ENCODE assay signal across 10 mouse cellular contexts in the genomic region with DNA sequence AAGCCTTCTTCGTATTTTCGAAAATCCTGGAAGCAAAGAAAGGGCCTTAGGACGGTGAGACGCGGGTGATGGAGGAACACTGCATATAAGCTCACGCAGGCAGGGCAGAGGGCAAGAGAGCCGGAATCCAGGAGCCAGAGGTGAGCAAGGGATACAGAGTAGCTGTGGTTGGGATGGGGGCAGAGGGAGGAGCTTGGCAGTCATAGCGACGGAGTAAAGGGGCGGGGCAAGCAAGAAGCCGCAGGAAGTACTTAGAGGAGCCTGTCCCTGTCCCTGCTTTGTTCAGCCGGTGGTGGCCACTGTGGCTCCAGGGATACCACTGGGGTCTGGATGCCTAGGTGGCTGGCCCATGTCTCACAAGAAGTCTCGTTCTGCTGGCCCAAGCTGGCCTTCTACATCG. TPM values are rescaled to one million over a fixed set of nuclear protein-coding genes. Genes with fewer than 3 reads are reported as not detected.
DNase-seq lines count a peak whose midpoint lies in the region; ATAC-seq lines count a peak whose summit lies in the region.
"Had no signal": no experiment of that assay in that cellular context is flagged by ENCODE, and none has a peak within 500 bp of the region (broad histone marks: within the 10 kb centered on the region; RNA-seq: fewer than 3 reads in every experiment).

No protein-coding gene starts in this region.

- no peaks in the 10 kb centered on the region for H3K9me3 ChIP-seq in embryonic facial prominence, embryonic 15.5 days (replicated peaks)
- H3K9me3 ChIP-seq in limb, embryonic 11.5 days (ENCODE audit: control insufficient read depth, low read length) = no peaks in the 10 kb centered on the region

- DNase-seq in kidney, postnatal 4 days = peak; percentile 21 to 40
- no peak for DNase-seq in kidney, postnatal 14 days
- DNase-seq in limb, embryonic 11.5 days (ENCODE audit: low spot score) = peak; percentile 68
- peak; percentile 61 for DNase-seq in retina, embryonic 14.5 days (ENCODE audit: low spot score)
- no peak for DNase-seq in frontal cortex, postnatal 10 days (ENCODE audit: low spot score in 2 of 2)
- DNase-seq in urinary bladder, adult 18-20 months (ENCODE audit: low spot score in 2 of 2) = no peak
- DNase-seq in left cerebral cortex, adult 11 months (ENCODE audit: low spot score) = no peak

- no peak overlapping the region for H3K4me3 ChIP-seq in embryonic facial prominence, embryonic 15.5 days (replicated peaks)
- no peak overlapping the region for H3K4me3 ChIP-seq in limb, embryonic 11.5 days (ENCODE audit: low read depth, low read length)

- no peaks in the 10 kb centered on the region for H3K4me1 ChIP-seq in embryonic facial prominence, embryonic 15.5 days
- 0 out of 2 replicates have a peak, but pooled peaks cover 3% of the 10 kb centered on the region for H3K4me1 ChIP-seq in limb, embryonic 11.5 days (ENCODE audit: control insufficient read depth, insufficient read depth, low read length)

- no peak overlapping the region for H3K9ac ChIP-seq in embryonic facial prominence, embryonic 15.5 days
- H3K9ac ChIP-seq in limb, embryonic 11.5 days (ENCODE audit: low read length) = peak overlapping the region; percentile 43; the same call in 1 of the 2 replicates

- ATAC-seq in embryonic facial prominence, embryonic 15.5 days (ENCODE audit: insufficient number of reproducible peaks, low FRiP score, low TSS enrichment, low read depth) = no peak
- ATAC-seq in limb, embryonic 11.5 days (ENCODE audit: insufficient number of reproducible peaks, low FRiP score, low TSS enrichment, low read depth) = 0 out of 2 replicates have a peak, but pooled peaks have one; percentile 48

- H3K4me2 ChIP-seq in embryonic facial prominence, embryonic 15.5 days (replicated peaks) = 0 out of 2 replicates have a peak overlapping the region, but pooled peaks have one; percentile 22
- H3K4me2 ChIP-seq in limb, embryonic 11.5 days (ENCODE audit: low read depth, severe bottlenecking) = peak overlapping the region; percentile 31

- no peaks in the 10 kb centered on the region for H3K27me3 ChIP-seq in embryonic facial prominence, embryonic 15.5 days
- no peaks in the 10 kb centered on the region for H3K27me3 ChIP-seq in limb, embryonic 11.5 days (ENCODE audit: control insufficient read depth, insufficient read depth, low read length)

- H3K36me3 ChIP-seq in embryonic facial prominence, embryonic 15.5 days = no peaks in the 10 kb centered on the region
- H3K36me3 ChIP-seq in limb, embryonic 11.5 days (ENCODE audit: control insufficient read depth, insufficient read depth, low read length) = no peaks in the 10 kb centered on the region

- 15% methylated on average over 14 of the region's 14 CpGs for WGBS in embryonic facial prominence, embryonic 15.5 days
- 18% methylated on average over 14 of the region's 14 CpGs for WGBS in limb, embryonic 11.5 days

- no peak overlapping the region for H3K27ac ChIP-seq in embryonic facial prominence, embryonic 15.5 days (replicated peaks)
- no peak overlapping the region for H3K27ac ChIP-seq in limb, embryonic 11.5 days (replicated peaks; ENCODE audit: low read depth, low read length)

RNA-seq across cellular contexts. Expression of a gene that starts 21.8 kb away (rescaled TPM):
- polyA plus RNA-seq in embryonic facial prominence, embryonic 15.5 days (2015; fragmentation: Nextera tagmentation; extraction: Ambion mirVana) = 1.7 and 1.9 TPM in 2 replicates
- 0.77 and 0.82 TPM in 2 replicates for polyA plus RNA-seq in limb, embryonic 11.5 days (2014; fragmentation: Nextera tagmentation; extraction: Ambion mirVana)

RNA-seq across cellular contexts. Expression of a gene that starts 36.7 kb away (rescaled TPM):
- 0.09 and 0.15 TPM in 2 replicates for polyA plus RNA-seq in embryonic facial prominence, embryonic 15.5 days (2015; fragmentation: Nextera tagmentation; extraction: Ambion mirVana)
- 3.4 and 3.6 TPM in 2 replicates for polyA plus RNA-seq in limb, embryonic 11.5 days (2014; fragmentation: Nextera tagmentation; extraction: Ambion mirVana)
- polyA plus RNA-seq: spleen, adult 2 months had no signal

RNA-seq across cellular contexts. Expression of a gene that starts 39.1 kb away (rescaled TPM):
- 0.49 TPM in 2 replicates for polyA plus RNA-seq in embryonic facial prominence, embryonic 15.5 days (2015; fragmentation: Nextera tagmentation; extraction: Ambion mirVana)
- 0.09 TPM in 1 of 2 replicates, not detected in the other for polyA plus RNA-seq in limb, embryonic 11.5 days (2014; fragmentation: Nextera tagmentation; extraction: Ambion mirVana)
- polyA plus RNA-seq: heart, embryonic 16.5 days; spleen, adult 2 months had no signal

Comparison
In these comparisons a context has a peak if more than half of its experiments do, and no peak if none do; other contexts are left out.
1. DNase-seq: peak in kidney, postnatal 4 days (2 of 2), limb, embryonic 11.5 days (single experiment) and retina, embryonic 14.5 days (single experiment); none in kidney, postnatal 14 days (single experiment), frontal cortex, postnatal 10 days (0 of 2), urinary bladder, adult 18-20 months (0 of 2) and left cerebral cortex, adult 11 months (single experiment).